Comparison of ENCODE assay signal across 9 mouse cellular contexts in genomic region chr14:34570294-34570693, GRCm38 (mm10). TPM values are rescaled to one million over a fixed set of nuclear protein-coding genes. Genes with fewer than 3 reads are reported as not detected.
DNase-seq lines count a peak whose midpoint lies in the region; ATAC-seq and TF ChIP-seq lines count a peak whose summit lies in the region.
"Had no signal": no experiment of that assay in that cellular context is flagged by ENCODE, and none has a peak within 500 bp of the region (broad histone marks: within the 10 kb centered on the region; RNA-seq: fewer than 3 reads in every experiment).

No protein-coding gene starts in this region.

- peak; percentile 18 to 47 for DNase-seq in CD8-positive naive resting alpha-beta T cell, adult 2 months (ENCODE audit: low read depth in 2 of 2, low spot score in 2 of 2)
- peak; percentile 81 for DNase-seq in kidney, postnatal 0 days (ENCODE audit: low spot score)
- peak; percentile 42 for DNase-seq in liver, embryonic 13.5 days

- no peaks in the 10 kb centered on the region for H3K36me3 ChIP-seq in embryonic facial prominence, embryonic 13.5 days
- peaks cover 23% of the 10 kb centered on the region for H3K36me3 ChIP-seq in heart, embryonic 14.5 days (ENCODE audit: control insufficient read depth, insufficient read depth, low read length)
- no peaks in the 10 kb centered on the region for H3K36me3 ChIP-seq in kidney, postnatal 0 days (ENCODE audit: insufficient read depth, low read length)
- no peaks in the 10 kb centered on the region for H3K36me3 ChIP-seq in liver, embryonic 13.5 days
- no peaks in the 10 kb centered on the region for H3K36me3 ChIP-seq in neural tube, embryonic 13.5 days
- no peaks in the 10 kb centered on the region for H3K36me3 ChIP-seq in testis, adult 2 months (ENCODE audit: control insufficient read depth, insufficient read depth, low read length)

- H3K27ac ChIP-seq in bone marrow, adult 2 months (ENCODE audit: control insufficient read depth, insufficient read depth, low read depth, low read length, poor library complexity), result no peak overlapping the region
- H3K27ac ChIP-seq in embryonic facial prominence, embryonic 13.5 days, result no peak overlapping the region
- H3K27ac ChIP-seq in heart, embryonic 14.5 days (replicated peaks in 1 of 2; ENCODE audit: control insufficient read depth in 1 of 2, insufficient read depth in 1 of 2, low read depth in 2 of 2, low read length in 2 of 2), result peak overlapping the region; percentile 40 to 88; a peak in 3 of 4 replicates
- H3K27ac ChIP-seq in kidney, postnatal 0 days, result no peak overlapping the region
- H3K27ac ChIP-seq in liver, embryonic 13.5 days, result no peak overlapping the region
- H3K27ac ChIP-seq in neural tube, embryonic 13.5 days (replicated peaks), result no peak overlapping the region
- no peak overlapping the region for H3K27ac ChIP-seq in testis, adult 2 months (ENCODE audit: control insufficient read depth, insufficient read depth, low read depth, low read length)

- no peak overlapping the region for H3K9ac ChIP-seq in embryonic facial prominence, embryonic 13.5 days
- H3K9ac ChIP-seq in heart, embryonic 14.5 days (ENCODE audit: low read length), result peak overlapping the region; percentile 64
- H3K9ac ChIP-seq in kidney, postnatal 0 days (ENCODE audit: low read depth, low read length), result no peak overlapping the region
- H3K9ac ChIP-seq in liver, embryonic 13.5 days, result no peak overlapping the region
- H3K9ac ChIP-seq in neural tube, embryonic 13.5 days, result no peak overlapping the region

- no peaks in the 10 kb centered on the region for H3K9me3 ChIP-seq in embryonic facial prominence, embryonic 13.5 days
- no peaks in the 10 kb centered on the region for H3K9me3 ChIP-seq in heart, embryonic 14.5 days (ENCODE audit: control insufficient read depth, low read length)
- H3K9me3 ChIP-seq in kidney, postnatal 0 days (replicated peaks; ENCODE audit: low read length), result no peaks in the 10 kb centered on the region
- no peaks in the 10 kb centered on the region for H3K9me3 ChIP-seq in liver, embryonic 13.5 days (replicated peaks)
- no peaks in the 10 kb centered on the region for H3K9me3 ChIP-seq in neural tube, embryonic 13.5 days

- H3K4me3 ChIP-seq in bone marrow, adult 2 months (replicated peaks; ENCODE audit: control insufficient read depth, low read depth, low read length), result no peak overlapping the region
- H3K4me3 ChIP-seq in embryonic facial prominence, embryonic 13.5 days, result no peak overlapping the region
- H3K4me3 ChIP-seq in heart, embryonic 14.5 days (ENCODE audit: control insufficient read depth in 1 of 2, insufficient read depth in 1 of 2, low read depth in 1 of 2, low read length in 2 of 2), result peak overlapping the region in 1 of 2 experiments; percentile 27; a peak in 1 of 4 replicates
- no peak overlapping the region for H3K4me3 ChIP-seq in kidney, postnatal 0 days (replicated peaks; ENCODE audit: low read depth, low read length)
- no peak overlapping the region for H3K4me3 ChIP-seq in liver, embryonic 13.5 days (replicated peaks)
- peak overlapping the region; percentile 35 for H3K4me3 ChIP-seq in neural tube, embryonic 13.5 days
- H3K4me3 ChIP-seq in testis, adult 2 months (ENCODE audit: control insufficient read depth, low read depth, low read length), result no peak overlapping the region

- H3K4me1 ChIP-seq in bone marrow, adult 2 months (ENCODE audit: control insufficient read depth, insufficient read depth, low read length), result no peaks in the 10 kb centered on the region
- peaks cover 45% of the 10 kb centered on the region for H3K4me1 ChIP-seq in embryonic facial prominence, embryonic 13.5 days
- H3K4me1 ChIP-seq in heart, embryonic 14.5 days (ENCODE audit: control insufficient read depth in 2 of 2, insufficient read depth in 2 of 2, low read length in 2 of 2), result peaks cover 73 to 89% of the 10 kb centered on the region in 2 experiments
- 0 out of 2 replicates have a peak, but pooled peaks cover 5% of the 10 kb centered on the region for H3K4me1 ChIP-seq in kidney, postnatal 0 days (replicated peaks; ENCODE audit: insufficient read depth, low read length)
- H3K4me1 ChIP-seq in liver, embryonic 13.5 days (replicated peaks), result no peaks in the 10 kb centered on the region; the same call in 1 of the 2 replicates
- peaks cover 6% of the 10 kb centered on the region; the same call in 1 of the 2 replicates for H3K4me1 ChIP-seq in neural tube, embryonic 13.5 days (replicated peaks)
- peaks cover 4% of the 10 kb centered on the region for H3K4me1 ChIP-seq in testis, adult 2 months (ENCODE audit: control insufficient read depth, insufficient read depth, low read length)

- peak overlapping the region; percentile 62 for H3K4me2 ChIP-seq in embryonic facial prominence, embryonic 13.5 days
- H3K4me2 ChIP-seq in heart, embryonic 14.5 days (ENCODE audit: low read length), result peak overlapping the region; percentile 62
- H3K4me2 ChIP-seq in kidney, postnatal 0 days (ENCODE audit: low read length), result peak overlapping the region; percentile 61
- H3K4me2 ChIP-seq in liver, embryonic 13.5 days, result peak overlapping the region; percentile 38; the same call in 1 of the 2 replicates
- peak overlapping the region; percentile 57 for H3K4me2 ChIP-seq in neural tube, embryonic 13.5 days

- WGBS in bone marrow, adult 2 months, result 2% methylated on average over 6 of the region's 6 CpGs
- 3% methylated on average over 6 of the region's 6 CpGs for WGBS in embryonic facial prominence, embryonic 13.5 days
- 0% methylated on average over 6 of the region's 6 CpGs for WGBS in heart, embryonic 14.5 days
- WGBS in kidney, postnatal 0 days, result 1% methylated on average over 6 of the region's 6 CpGs
- WGBS in liver, embryonic 13.5 days (ENCODE audit: insufficient replicate concordance), result 0% methylated on average over 6 of the region's 6 CpGs
- WGBS in neural tube, embryonic 13.5 days, result 3% methylated on average over 6 of the region's 6 CpGs

- TF ChIP-seq CTCF in bone marrow, adult 2 months (IDR thresholded peaks at IDR 0.05; ENCODE audit: control insufficient read depth, insufficient read depth, low read length), result peak; percentile 72
- peak; percentile 88 for TF ChIP-seq CTCF in kidney, postnatal 0 days (IDR thresholded peaks at IDR 0.05; ENCODE audit: low read depth)
- TF ChIP-seq CTCF in testis, adult 2 months (IDR thresholded peaks at IDR 0.05; ENCODE audit: control insufficient read depth, insufficient read depth, insufficient replicate concordance, low read depth, low read length), result peak; percentile 72; the same call in 1 of the 2 replicates

- H3K27me3 ChIP-seq in embryonic facial prominence, embryonic 13.5 days, result peaks cover 9% of the 10 kb centered on the region; the same call in 1 of the 2 replicates
- H3K27me3 ChIP-seq in heart, embryonic 14.5 days (ENCODE audit: control insufficient read depth, insufficient read depth, low read length), result no peaks in the 10 kb centered on the region
- no peaks in the 10 kb centered on the region for H3K27me3 ChIP-seq in kidney, postnatal 0 days (ENCODE audit: insufficient read depth, low read length)
- peaks cover 17% of the 10 kb centered on the region for H3K27me3 ChIP-seq in liver, embryonic 13.5 days
- no peaks in the 10 kb centered on the region for H3K27me3 ChIP-seq in neural tube, embryonic 13.5 days
- H3K27me3 ChIP-seq in testis, adult 2 months (ENCODE audit: control insufficient read depth, insufficient read depth, low read length), result no peaks in the 10 kb centered on the region

- no peak for TF ChIP-seq POLR2A in bone marrow, adult 2 months (IDR thresholded peaks at IDR 0.05; ENCODE audit: borderline replicate concordance, control insufficient read depth, low read depth, low read length)
- no peak for TF ChIP-seq POLR2A in testis, adult 2 months (IDR thresholded peaks at IDR 0.05; ENCODE audit: control insufficient read depth, low read depth, low read length)

- 0 out of 2 replicates have a peak, but pooled peaks have one; percentile 43 for ATAC-seq in embryonic facial prominence, embryonic 13.5 days (ENCODE audit: insufficient number of reproducible peaks, insufficient read depth, low FRiP score, low TSS enrichment, low read depth)
- ATAC-seq in heart, embryonic 14.5 days (ENCODE audit: insufficient number of reproducible peaks, insufficient read depth, low FRiP score, low read depth), result no peak
- peak; percentile 58 for ATAC-seq in kidney, postnatal 0 days (replicated peaks; ENCODE audit: low FRiP score, low read depth)
- ATAC-seq in liver, embryonic 13.5 days (ENCODE audit: low read depth), result peak; percentile 48; the same call in 1 of the 2 replicates
- peak; percentile 84 for ATAC-seq in neural tube, embryonic 13.5 days (ENCODE audit: low read depth)

RNA-seq across cellular contexts. Expression of gene Ldb3, which starts 18.2 kb away (rescaled TPM):
- 0.40 and 1.1 TPM in 2 replicates for polyA plus RNA-seq in bone marrow, adult 2 months (2011; ENCODE audit: insufficient read depth, insufficient read length, low replicate concordance, missing spikeins)
- polyA plus RNA-seq in embryonic facial prominence, embryonic 13.5 days (2015; fragmentation: Nextera tagmentation; extraction: Ambion mirVana), result 0.76 and 1.5 TPM in 2 replicates
- polyA plus RNA-seq in heart, embryonic 14.5 days (2014; fragmentation: Nextera tagmentation; extraction: Ambion mirVana), result 301 and 314 TPM in 2 replicates
- polyA plus RNA-seq in kidney, postnatal 0 days (2015; fragmentation: Nextera tagmentation; extraction: Ambion mirVana), result 0.50 and 0.51 TPM in 2 replicates
- polyA plus RNA-seq in liver, embryonic 13.5 days (2015; fragmentation: Nextera tagmentation; extraction: Ambion mirVana), result 0.54 and 0.59 TPM in 2 replicates
- 0.87 and 1.3 TPM in 2 replicates for polyA plus RNA-seq in neural tube, embryonic 13.5 days (2015; fragmentation: Nextera tagmentation; extraction: Ambion mirVana)
- polyA plus RNA-seq in testis, adult 2 months (2012; rRNA removed), result 0.54 and 0.99 TPM in 2 replicates

RNA-seq across cellular contexts. Expression of gene Opn4, which starts 29.6 kb away (rescaled TPM):
- polyA plus RNA-seq in bone marrow, adult 2 months (2011; ENCODE audit: insufficient read depth, insufficient read length, low replicate concordance, missing spikeins), result not detected in 2 replicates
- polyA plus RNA-seq in embryonic facial prominence, embryonic 13.5 days (2015; fragmentation: Nextera tagmentation; extraction: Ambion mirVana), result not detected in 2 replicates
- 5.0 and 5.2 TPM in 2 replicates for polyA plus RNA-seq in heart, embryonic 14.5 days (2014; fragmentation: Nextera tagmentation; extraction: Ambion mirVana)
- polyA plus RNA-seq in kidney, postnatal 0 days (2015; fragmentation: Nextera tagmentation; extraction: Ambion mirVana), result 0.22 and 0.31 TPM in 2 replicates
- not detected in 2 replicates for polyA plus RNA-seq in liver, embryonic 13.5 days (2015; fragmentation: Nextera tagmentation; extraction: Ambion mirVana)
- polyA plus RNA-seq in neural tube, embryonic 13.5 days (2015; fragmentation: Nextera tagmentation; extraction: Ambion mirVana), result not detected in 2 replicates
- 0.14 and 0.26 TPM in 2 replicates for polyA plus RNA-seq in testis, adult 2 months (2012; rRNA removed)
- polyA plus RNA-seq: gonadal fat pad, adult 2 months had no signal

RNA-seq across cellular contexts. Expression of gene 9230112D13Rik, which starts 47.7 kb away (rescaled TPM):
- not detected in 2 replicates for polyA plus RNA-seq in bone marrow, adult 2 months (2011; ENCODE audit: insufficient read depth, insufficient read length, low replicate concordance, missing spikeins)
- not detected in 2 replicates for polyA plus RNA-seq in embryonic facial prominence, embryonic 13.5 days (2015; fragmentation: Nextera tagmentation; extraction: Ambion mirVana)
- not detected in 2 replicates for polyA plus RNA-seq in heart, embryonic 14.5 days (2014; fragmentation: Nextera tagmentation; extraction: Ambion mirVana)
- not detected in 2 replicates for polyA plus RNA-seq in kidney, postnatal 0 days (2015; fragmentation: Nextera tagmentation; extraction: Ambion mirVana)
- polyA plus RNA-seq in liver, embryonic 13.5 days (2015; fragmentation: Nextera tagmentation; extraction: Ambion mirVana), result not detected in 2 replicates
- not detected in 2 replicates for polyA plus RNA-seq in neural tube, embryonic 13.5 days (2015; fragmentation: Nextera tagmentation; extraction: Ambion mirVana)
- 0.14 TPM in 1 of 2 replicates, not detected in the other for polyA plus RNA-seq in testis, adult 2 months (2012; rRNA removed)

Comparison
In these comparisons a context has a peak if more than half of its experiments do, and no peak if none do; other contexts are left out.
1. H3K27ac ChIP-seq: peak in heart, embryonic 14.5 days (2 of 2); none in bone marrow, adult 2 months (single experiment), embryonic facial prominence, embryonic 13.5 days (single experiment), kidney, postnatal 0 days (single experiment), liver, embryonic 13.5 days (single experiment), neural tube, embryonic 13.5 days (single experiment) and testis, adult 2 months (single experiment).
2. RNA of gene Ldb3, which starts 18.2 kb away (polyA plus RNA-seq): 301 to 314 TPM in heart, embryonic 14.5 days; 0.40 to 1.1 TPM in bone marrow, adult 2 months, 0.87 to 1.3 TPM in neural tube, embryonic 13.5 days, 0.76 to 1.5 TPM in embryonic facial prominence, embryonic 13.5 days, 0.54 to 0.99 TPM in testis, adult 2 months, 0.54 to 0.59 TPM in liver, embryonic 13.5 days and 0.50 to 0.51 TPM in kidney, postnatal 0 days; every median in the first group is over 100 times any median in the second.
3. Peak in every context shown above with its lines, with median percentiles within 50 percentile points of each other: DNase-seq, CTCF ChIP-seq and H3K4me2 ChIP-seq.